Mouse (Mus musculus) lung, adult 2 months (tissue): ENCODE data around the gene Ap3s2. TPM values are rescaled to one million over a fixed set of nuclear protein-coding genes. Genes with fewer than 3 reads are reported as not detected.

Experiments used
- DNase-seq: peaks from one replicate; pipeline ENCODE4 v3.0.0; 2022
- H3K4me1 ChIP-seq: fragments of 200-500 bp; 2 replicates; pipeline ENCODE4 v1.6.1; 2011; ENCODE audit warnings: low read length; ENCODE audit not compliant: control insufficient read depth, insufficient read depth
- H3K4me3 ChIP-seq: fragments of 200-500 bp; replicated peaks from 2 replicates; pipeline ENCODE3; 2011; ENCODE audit warnings: low read depth, mild to moderate bottlenecking, control low read depth, low read length; ENCODE audit errors: extremely low read depth
- CTCF ChIP-seq: fragments of 200-500 bp; IDR thresholded peaks from 2 replicates; pipeline ENCODE4 v1.5.1; 2011; ENCODE audit warnings: mild to moderate bottlenecking, low read length, control low read depth; ENCODE audit not compliant: insufficient read depth
- POLR2A ChIP-seq: fragments of 200-500 bp; IDR thresholded peaks from 2 replicates; pipeline ENCODE4 v1.6.1; 2011; ENCODE audit warnings: low read depth, mild to moderate bottlenecking, control low read depth, low read length, borderline replicate concordance; ENCODE audit errors: extremely low read depth
- WGBS: fragments of 180-500 bp; shearing (Covaris S2); methylation state at CpG from one replicate; pipeline ENCODE4 v1.1.7; 2018; 5-methylcytosine and 5-hydroxymethylcytosine counted together
- polyA plus RNA-seq: library from polyadenylated mRNA; depleted of rRNA; stranded (reverse); fragments of >200 nt; gene quantifications from 2 replicates; pipeline ENCODE4 v1.2.3, GENCODE M21; 2012; rRNA removed

Gene Ap3s2
- polyA plus RNA-seq, 1 experiment = 15.6 TPM

GRCm38 (mm10) chr7:79831145-79831544 is 89.3 kb downstream of the Ap3s2 start:
- 50% methylated on average over 6 of the region's 6 CpGs for WGBS
- H3K4me3 ChIP-seq = no peak overlapping the region
- H3K4me1 ChIP-seq = peaks cover 6% of the 10 kb centered on the region
- no peak for DNase-seq
- TF ChIP-seq POLR2A (no peak), CTCF (no peak)

DNA sequence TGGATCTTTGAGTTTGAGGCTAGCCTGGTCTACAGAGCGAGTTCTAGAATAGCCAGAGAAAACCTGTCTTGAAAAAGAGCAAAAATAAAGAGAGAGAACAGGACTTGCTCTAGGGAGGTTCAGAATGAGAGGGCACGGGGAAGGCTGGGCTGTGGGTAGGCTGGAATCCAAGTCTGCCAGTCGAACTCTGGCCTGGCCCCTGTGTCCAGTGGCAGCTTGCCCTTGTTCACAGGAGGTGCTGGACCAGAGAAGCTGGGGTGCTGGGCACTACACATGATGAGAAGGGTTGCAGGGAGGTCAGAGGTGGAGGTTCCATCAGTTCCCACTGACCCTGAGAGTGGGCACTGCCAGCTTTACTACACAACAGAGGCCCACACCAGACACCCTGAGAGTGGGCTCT is 92.1 kb downstream of the Ap3s2 start:
- no peak overlapping the region for H3K4me3 ChIP-seq
- H3K4me1 ChIP-seq = peaks cover 6% of the 10 kb centered on the region
- TF ChIP-seq CTCF (no peak), POLR2A (no peak)
- WGBS = 70% methylated on average over 3 of the region's 3 CpGs
- DNase-seq = no peak

Other genes starting within 250 kb of the Ap3s2 start
- 3.5 and 3.8 TPM in 2 replicates for gene Kif7, start 204.9 kb downstream of the Ap3s2 start, polyA plus RNA-seq
- 48.1 and 83.8 TPM in 2 replicates for gene Plin1, start 187.7 kb downstream of the Ap3s2 start, polyA plus RNA-seq
- gene Pex11a, start 177.5 kb downstream of the Ap3s2 start, polyA plus RNA-seq = 17.9 and 18.6 TPM in 2 replicates
- 1.7 and 1.8 TPM in 2 replicates for gene Wdr93, start 177.5 kb downstream of the Ap3s2 start, polyA plus RNA-seq
- 18.8 and 27.6 TPM in 2 replicates for gene Mesp1, start 126.9 kb downstream of the Ap3s2 start, polyA plus RNA-seq
- 7.6 and 8.6 TPM in 2 replicates for gene Mesp2, start 109.9 kb downstream of the Ap3s2 start, polyA plus RNA-seq
- gene Anpep, start 59.6 kb downstream of the Ap3s2 start, polyA plus RNA-seq = 72.8 and 80.7 TPM in 2 replicates
- 13.1 and 17.2 TPM in 2 replicates for gene Arpin, start 14.7 kb upstream of the Ap3s2 start, polyA plus RNA-seq
- 60.0 and 65.8 TPM in 2 replicates for gene Zfp710, start 104.2 kb upstream of the Ap3s2 start, polyA plus RNA-seq
- gene Idh2, start 194.7 kb upstream of the Ap3s2 start, polyA plus RNA-seq = 144 and 162 TPM in 2 replicates